Mouse (Mus musculus) urinary bladder, postnatal 14 days (tissue): ENCODE results near the gene Tbcel.
A peak's percentile ranks its signal among the peaks of the same experiment; 100 is the strongest.

Experiments
- DNase-seq: peaks from one replicate; pipeline ENCODE4 v3.0.0; 2021; ENCODE audit warnings: low spot score

Tbcel gene

GRCm38 (mm10) chr9:42507709-42508108, at the start of gene Tbcel:
Gene Tbcel, minus strand, starts transcription at chr9:42507809.
- DNase-seq: no peak

- no peak for DNase-seq
Observed at GRCm38 (mm10) chr9:42555186-42555585, 47.6 kb upstream of the Tbcel start.

GRCm38 (mm10) chr9:42550116-42550515, 42.5 kb upstream of the Tbcel start:
- DNase-seq: peak; percentile 69

- DNase-seq: no peak
Observed at GRCm38 (mm10) chr9:42548981-42549380, 41.4 kb upstream of the Tbcel start.

- DNase-seq: no peak
Observed at GRCm38 (mm10) chr9:42544521-42544920, 36.9 kb upstream of the Tbcel start.

GRCm38 (mm10) chr9:42533491-42533890, 25.9 kb upstream of the Tbcel start:
- no peak for DNase-seq

- DNase-seq: no peak
Observed at GRCm38 (mm10) chr9:42533041-42533440, 25.4 kb upstream of the Tbcel start.

- no peak for DNase-seq
Observed at GRCm38 (mm10) chr9:42531951-42532350, 24.3 kb upstream of the Tbcel start.

GRCm38 (mm10) chr9:42530221-42531152, 22.9 kb upstream of the Tbcel start:
- DNase-seq: no peak

GRCm38 (mm10) chr9:42520587-42521084, 13.0 kb upstream of the Tbcel start:
- peak; percentile 7 for DNase-seq

GRCm38 (mm10) chr9:42518163-42518562, 10.6 kb upstream of the Tbcel start:
- no peak for DNase-seq

- no peak for DNase-seq
Observed at GRCm38 (mm10) chr9:42513159-42513558, 5.5 kb upstream of the Tbcel start.

GRCm38 (mm10) chr9:42512312-42512711, 4.7 kb upstream of the Tbcel start:
- DNase-seq: peak; percentile 30

- DNase-seq: no peak
Observed at GRCm38 (mm10) chr9:42508235-42508634, 626 bp upstream of the Tbcel start.

GRCm38 (mm10) chr9:42507022-42507421, 587 bp downstream of the Tbcel start:
- DNase-seq: no peak

GRCm38 (mm10) chr9:42504971-42505510, 2.6 kb downstream of the Tbcel start:
- DNase-seq: no peak

- no peak for DNase-seq
Observed at GRCm38 (mm10) chr9:42504559-42504958, 3.0 kb downstream of the Tbcel start.

GRCm38 (mm10) chr9:42503709-42504108, 3.9 kb downstream of the Tbcel start:
- DNase-seq: no peak

- no peak for DNase-seq
Observed at GRCm38 (mm10) chr9:42496296-42496695, 11.3 kb downstream of the Tbcel start.

- DNase-seq: no peak
Observed at GRCm38 (mm10) chr9:42491780-42492179, 15.8 kb downstream of the Tbcel start.

GRCm38 (mm10) chr9:42490589-42491382, 16.8 kb downstream of the Tbcel start:
- no peak for DNase-seq

- DNase-seq: no peak
Observed at GRCm38 (mm10) chr9:42488071-42488470, 19.5 kb downstream of the Tbcel start.
